Mouse (Mus musculus): ENCODE measurements around the gene Zdhhc5.

Zdhhc5 gene

DNA sequence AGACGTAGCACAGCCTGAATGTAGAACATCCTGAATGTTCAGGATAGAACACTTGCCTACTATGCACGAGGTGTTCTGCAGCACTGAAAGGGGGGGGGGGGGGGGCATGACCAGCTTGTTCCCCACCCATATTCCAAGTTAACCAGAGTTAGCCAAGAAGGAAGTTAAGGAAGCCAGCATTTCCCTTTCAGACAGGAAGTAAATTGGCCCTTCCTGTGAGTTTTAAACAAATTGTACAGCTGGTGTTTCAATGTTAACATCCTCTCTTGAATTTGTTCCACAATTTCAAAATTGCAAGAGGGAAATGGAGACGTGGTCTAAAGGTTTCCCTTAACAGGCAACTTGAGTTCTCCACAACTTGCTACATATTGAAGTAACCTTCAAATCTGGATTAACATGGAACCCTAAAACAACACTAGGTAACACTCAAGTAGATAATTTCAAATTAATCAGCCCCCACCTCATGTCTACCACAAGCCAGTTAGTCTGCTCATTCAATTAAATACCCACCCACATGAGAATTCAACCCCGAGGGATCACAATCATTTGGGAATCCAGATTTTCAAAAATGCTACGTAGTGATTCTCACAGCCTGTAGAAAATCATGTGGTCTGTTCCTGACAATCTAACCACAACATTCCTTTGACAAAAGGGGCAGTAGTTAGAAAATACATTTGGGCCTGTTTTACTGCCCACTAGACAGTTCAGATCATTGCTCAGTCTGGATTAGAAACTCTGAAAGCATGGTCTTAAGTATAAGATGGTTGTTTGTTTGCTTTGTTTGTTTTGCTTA, 76.4 kb downstream of the Zdhhc5 start:
- DNase-seq: no peak

Measured in right cerebral cortex, postnatal 25 days (tissue).